13 mouse cellular contexts compared by ENCODE assay signal in genomic region chr11:98380106-98380505, GRCm38 (mm10). TPM values are rescaled to one million over a fixed set of nuclear protein-coding genes. Genes with fewer than 3 reads are reported as not detected.
A peak's percentile ranks its signal among the peaks of the same experiment; 100 is the strongest.
DNase-seq lines count a peak whose midpoint lies in the region; ATAC-seq and TF ChIP-seq lines count a peak whose summit lies in the region.
"Had no signal": no experiment of that assay in that cellular context is flagged by ENCODE, and none has a peak within 500 bp of the region (broad histone marks: within the 10 kb centered on the region; RNA-seq: fewer than 3 reads in every experiment).

No protein-coding gene starts in this region.

- H3K9ac ChIP-seq in hindbrain, embryonic 13.5 days = no peak overlapping the region
- no peak overlapping the region for H3K9ac ChIP-seq in hindbrain, embryonic 11.5 days (ENCODE audit: low read depth, low read length)
- H3K9ac ChIP-seq: embryonic facial prominence, embryonic 12.5 days; liver, embryonic 13.5 days; neural tube, embryonic 12.5 days had no signal

- intact Hi-C loops in heart, postnatal 10 days (cut with DNase I) = no loop called here

- H3K36me3 ChIP-seq in hindbrain, embryonic 13.5 days = peaks cover 63% of the 10 kb centered on the region
- peaks cover 14% of the 10 kb centered on the region for H3K36me3 ChIP-seq in hindbrain, embryonic 11.5 days (ENCODE audit: control insufficient read depth, insufficient read depth, low read length)

- TF ChIP-seq CTCF in brain, embryonic 14.5 days (IDR thresholded peaks at IDR 0.05; ENCODE audit: borderline replicate concordance, extremely low read depth, insufficient read depth, insufficient read length) = no peak

- H3K4me3 ChIP-seq in hindbrain, embryonic 13.5 days = no peak overlapping the region
- H3K4me3 ChIP-seq in hindbrain, embryonic 11.5 days (ENCODE audit: low read depth, low read length) = no peak overlapping the region
- H3K4me3 ChIP-seq: embryonic facial prominence, embryonic 12.5 days; liver, embryonic 13.5 days; neural tube, embryonic 12.5 days had no signal

- WGBS in hindbrain, embryonic 13.5 days = 78% methylated on average over 6 of the region's 6 CpGs
- WGBS in hindbrain, embryonic 11.5 days = 89% methylated on average over 6 of the region's 6 CpGs

- no peak for TF ChIP-seq POLR2A in brain, embryonic 14.5 days (IDR thresholded peaks at IDR 0.05; ENCODE audit: borderline replicate concordance, extremely low read depth, insufficient read depth, insufficient read length, poor library complexity, severe bottlenecking)

- no peak for ATAC-seq in hindbrain, embryonic 13.5 days (ENCODE audit: low FRiP score)
- ATAC-seq in hindbrain, embryonic 11.5 days (ENCODE audit: low FRiP score) = no peak
- ATAC-seq: intestine, embryonic 16.5 days had no signal

- H3K27ac ChIP-seq in hindbrain, embryonic 13.5 days = peak overlapping the region; percentile 9; the same call in 1 of the 2 replicates
- H3K27ac ChIP-seq in hindbrain, embryonic 11.5 days (ENCODE audit: low read depth, low read length) = no peak overlapping the region
- H3K27ac ChIP-seq: embryonic facial prominence, embryonic 12.5 days; liver, embryonic 13.5 days; neural tube, embryonic 12.5 days had no signal

- no peaks in the 10 kb centered on the region for H3K9me3 ChIP-seq in hindbrain, embryonic 13.5 days
- no peaks in the 10 kb centered on the region for H3K9me3 ChIP-seq in hindbrain, embryonic 11.5 days (ENCODE audit: control insufficient read depth, low read length)
- H3K9me3 ChIP-seq: embryonic facial prominence, embryonic 12.5 days; liver, embryonic 13.5 days; neural tube, embryonic 12.5 days had no signal

- no peak overlapping the region for H3K4me2 ChIP-seq in hindbrain, embryonic 13.5 days
- H3K4me2 ChIP-seq in hindbrain, embryonic 11.5 days (replicated peaks; ENCODE audit: low read depth, low read length) = no peak overlapping the region
- H3K4me2 ChIP-seq: embryonic facial prominence, embryonic 12.5 days; liver, embryonic 13.5 days; neural tube, embryonic 12.5 days had no signal

- 0 out of 2 replicates have a peak, but pooled peaks cover 1% of the 10 kb centered on the region for H3K4me1 ChIP-seq in hindbrain, embryonic 13.5 days (replicated peaks)
- no peaks in the 10 kb centered on the region for H3K4me1 ChIP-seq in hindbrain, embryonic 11.5 days (replicated peaks; ENCODE audit: control insufficient read depth, insufficient read depth, low read length)
- H3K4me1 ChIP-seq: embryonic facial prominence, embryonic 12.5 days; liver, embryonic 13.5 days; neural tube, embryonic 12.5 days had no signal

- DNase-seq in hindbrain, embryonic 11.5 days (ENCODE audit: low spot score) = no peak
- DNase-seq in brain, embryonic 14.5 days (ENCODE audit: low read depth) = peak; percentile 82
- peak; percentile 83 for DNase-seq in cerebellum, adult 9-10 months
- peak; percentile 75 to 77 for DNase-seq in heart, postnatal 10 days
- DNase-seq in urinary bladder, postnatal 4 days (ENCODE audit: low spot score in 2 of 2) = no peak
- DNase-seq in lung, postnatal 4 days = no peak
- DNase-seq: liver, embryonic 13.5 days; right cerebral cortex, postnatal 14 days had no signal

- H3K27me3 ChIP-seq in hindbrain, embryonic 13.5 days = peaks cover 18% of the 10 kb centered on the region
- H3K27me3 ChIP-seq in hindbrain, embryonic 11.5 days (ENCODE audit: control insufficient read depth, insufficient read depth, low read length) = 0 out of 2 replicates have a peak, but pooled peaks cover 6% of the 10 kb centered on the region

RNA-seq across cellular contexts. Expression of gene Tcap, which starts 3.5 kb away (rescaled TPM):
- polyA plus RNA-seq in hindbrain, embryonic 13.5 days (2015; fragmentation: Nextera tagmentation; extraction: Ambion mirVana) = 0.21 and 0.35 TPM in 2 replicates
- polyA plus RNA-seq in hindbrain, embryonic 11.5 days (2014; fragmentation: Nextera tagmentation; extraction: Ambion mirVana) = 0.53 and 0.54 TPM in 2 replicates
- 0.38 and 0.48 TPM in 2 replicates for polyA plus RNA-seq in brain, embryonic 14.5 days (2012; rRNA removed)
- 100 to 1,000 TPM; 469 to 500 TPM for total RNA-seq in heart, postnatal 10 days (2021)
- total RNA-seq: megakaryocyte progenitor cell, adult 5-6 weeks had no signal

RNA-seq across cellular contexts. Expression of gene Pnmt, which starts 6.1 kb away (rescaled TPM):
- polyA plus RNA-seq in hindbrain, embryonic 13.5 days (2015; fragmentation: Nextera tagmentation; extraction: Ambion mirVana) = 3.2 and 4.2 TPM in 2 replicates
- 0.54 and 0.93 TPM in 2 replicates for polyA plus RNA-seq in hindbrain, embryonic 11.5 days (2014; fragmentation: Nextera tagmentation; extraction: Ambion mirVana)
- polyA plus RNA-seq in brain, embryonic 14.5 days (2012; rRNA removed) = 0.88 and 1.6 TPM in 2 replicates
- under 1 TPM in 1 of 2 experiments, not detected in 1; 0.31 TPM for total RNA-seq in heart, postnatal 10 days (2021)
- total RNA-seq: megakaryocyte progenitor cell, adult 5-6 weeks had no signal
- polyA plus RNA-seq: liver, embryonic 13.5 days had no signal

RNA-seq across cellular contexts. Expression of gene Pgap3, which starts 20.2 kb away (rescaled TPM):
- polyA plus RNA-seq in hindbrain, embryonic 13.5 days (2015; fragmentation: Nextera tagmentation; extraction: Ambion mirVana) = 9.4 and 10.4 TPM in 2 replicates
- polyA plus RNA-seq in hindbrain, embryonic 11.5 days (2014; fragmentation: Nextera tagmentation; extraction: Ambion mirVana) = 4.3 and 4.5 TPM in 2 replicates
- polyA plus RNA-seq in brain, embryonic 14.5 days (2012; rRNA removed) = 12.0 and 16.9 TPM in 2 replicates
- total RNA-seq in heart, postnatal 10 days (2021) = 10 to 100 TPM; 14.5 to 17.8 TPM

RNA-seq across cellular contexts. Expression of gene Stard3, which starts 21.9 kb away (rescaled TPM):
- polyA plus RNA-seq in hindbrain, embryonic 13.5 days (2015; fragmentation: Nextera tagmentation; extraction: Ambion mirVana) = 44.4 and 44.7 TPM in 2 replicates
- 40.1 and 43.2 TPM in 2 replicates for polyA plus RNA-seq in hindbrain, embryonic 11.5 days (2014; fragmentation: Nextera tagmentation; extraction: Ambion mirVana)
- 66.1 and 124 TPM in 2 replicates for polyA plus RNA-seq in brain, embryonic 14.5 days (2012; rRNA removed)
- 10 to 100 TPM; 23.9 to 24.5 TPM for total RNA-seq in heart, postnatal 10 days (2021)

RNA-seq across cellular contexts. Expression of gene Ppp1r1b, which starts 31.9 kb away (rescaled TPM):
- polyA plus RNA-seq in hindbrain, embryonic 13.5 days (2015; fragmentation: Nextera tagmentation; extraction: Ambion mirVana) = 1.1 and 2.4 TPM in 2 replicates
- 0.29 and 0.70 TPM in 2 replicates for polyA plus RNA-seq in hindbrain, embryonic 11.5 days (2014; fragmentation: Nextera tagmentation; extraction: Ambion mirVana)
- polyA plus RNA-seq in brain, embryonic 14.5 days (2012; rRNA removed) = 6.9 and 18.2 TPM in 2 replicates
- 1 to 10 TPM; 2.7 to 4.0 TPM for total RNA-seq in heart, postnatal 10 days (2021)
- total RNA-seq: megakaryocyte progenitor cell, adult 5-6 weeks had no signal

Comparison
In these comparisons a context has a peak if more than half of its experiments do, and no peak if none do; other contexts are left out.
1. DNase-seq: peak in brain, embryonic 14.5 days (single experiment), cerebellum, adult 9-10 months (single experiment) and heart, postnatal 10 days (2 of 2); none in hindbrain, embryonic 11.5 days (single experiment), urinary bladder, postnatal 4 days (0 of 2) and lung, postnatal 4 days (0 of 2).